Mouse (Mus musculus) NIH3T3 (cell line): ENCODE measurements around the gene Nol3.
A peak's percentile ranks its signal among the peaks of the same experiment; 100 is the strongest.

Experiments
- DNase-seq: peaks from one replicate; pipeline ENCODE4 v3.0.0-alpha.2; 2012; ENCODE audit warnings: low read depth

Nol3 gene

GRCm38 (mm10) chr8:105263244-105263912 lies 12.6 kb upstream of the Nol3 start:
- peak; percentile 47 for DNase-seq

- peak; percentile 82 for DNase-seq
Observed at GRCm38 (mm10) chr8:105264024-105264982, 11.6 kb upstream of the Nol3 start, which contains the start of the genes Tradd and Fbxl8. Gene Tradd (minus strand): TSS chr8:105264609. Gene Fbxl8 (plus strand): TSS chr8:105264648.

GRCm38 (mm10) chr8:105265128-105265527 lies 10.8 kb upstream of the Nol3 start:
- DNase-seq, result peak; percentile 51

- DNase-seq, result no peak
Observed at GRCm38 (mm10) chr8:105266775-105267174, 9.2 kb upstream of the Nol3 start.

- no peak for DNase-seq
Observed at GRCm38 (mm10) chr8:105268342-105269074, 7.4 kb upstream of the Nol3 start.

GRCm38 (mm10) chr8:105269075-105269458 lies 6.9 kb upstream of the Nol3 start:
- peak; percentile 35 for DNase-seq

- DNase-seq, result peak; percentile 80
Observed at GRCm38 (mm10) chr8:105269461-105269947, 6.4 kb upstream of the Nol3 start, which contains the start of gene Hsf4. Gene Hsf4 (plus strand): TSS chr8:105269801.

GRCm38 (mm10) chr8:105270101-105270915 lies 5.6 kb upstream of the Nol3 start:
- no peak for DNase-seq

GRCm38 (mm10) chr8:105270916-105271186 lies 5.1 kb upstream of the Nol3 start:
- DNase-seq, result no peak

GRCm38 (mm10) chr8:105275387-105275786 lies 553 bp upstream of the Nol3 start:
- no peak for DNase-seq

GRCm38 (mm10) chr8:105276292-105277120 lies 566 bp downstream of the Nol3 start:
- DNase-seq, result no peak

GRCm38 (mm10) chr8:105278911-105279334 lies 3.0 kb downstream of the Nol3 start:
- no peak for DNase-seq

- no peak for DNase-seq
Observed at GRCm38 (mm10) chr8:105280567-105280966, 4.6 kb downstream of the Nol3 start.

GRCm38 (mm10) chr8:105281821-105282220 lies 5.9 kb downstream of the Nol3 start:
- no peak for DNase-seq

GRCm38 (mm10) chr8:105282239-105282638 lies 6.3 kb downstream of the Nol3 start:
- no peak for DNase-seq

- DNase-seq, result peak; percentile 56
Observed at GRCm38 (mm10) chr8:105283074-105283473, 7.1 kb downstream of the Nol3 start.

GRCm38 (mm10) chr8:105285514-105285913 lies 9.6 kb downstream of the Nol3 start:
- DNase-seq, result no peak

GRCm38 (mm10) chr8:105286907-105287306 lies 11.0 kb downstream of the Nol3 start:
- peak; percentile 33 for DNase-seq

GRCm38 (mm10) chr8:105288231-105288630 lies 12.3 kb downstream of the Nol3 start:
- peak; percentile 61 for DNase-seq

- peak; percentile 98 for DNase-seq
Observed at GRCm38 (mm10) chr8:105288958-105289732, 13.2 kb downstream of the Nol3 start.
